Mouse (Mus musculus): ENCODE results near the gene Mtr. TPM values are rescaled to one million over a fixed set of nuclear protein-coding genes. Genes with fewer than 3 reads are reported as not detected.
"Not testable (repeated sequence)": the region's sequence is repeated elsewhere in the genome, so short reads cannot be mapped to it uniquely, and the experiment has no call there.

Mtr gene
- total RNA-seq, 2 experiments from 2014 or later = 25.0 to 29.9 TPM

GRCm38 (mm10) chr13:12165461-12166058, 92.4 kb downstream of the Mtr start:
- DNase-seq (ENCODE audit: low spot score in 2 of 2) = no peak

GRCm38 (mm10) chr13:12162457-12162856, 95.5 kb downstream of the Mtr start:
- DNase-seq (ENCODE audit: low spot score in 2 of 2) = no peak

- DNase-seq (ENCODE audit: low spot score in 2 of 2) = peak; percentile 36 to 71
Observed at GRCm38 (mm10) chr13:12160121-12160475, 97.8 kb downstream of the Mtr start.

- no peak for DNase-seq (ENCODE audit: low spot score in 2 of 2)
Observed at GRCm38 (mm10) chr13:12159288-12160120, 98.4 kb downstream of the Mtr start.

GRCm38 (mm10) chr13:12153922-12154321, 104.0 kb downstream of the Mtr start:
- no peak for DNase-seq (ENCODE audit: low spot score in 2 of 2)

GRCm38 (mm10) chr13:12146918-12147507, 110.9 kb downstream of the Mtr start:
- DNase-seq (ENCODE audit: low spot score in 2 of 2) = no peak

- DNase-seq (ENCODE audit: low spot score in 2 of 2) = no peak
Observed at GRCm38 (mm10) chr13:12146402-12146801, 111.5 kb downstream of the Mtr start.

- no peak for DNase-seq (ENCODE audit: low spot score in 2 of 2)
Observed at GRCm38 (mm10) chr13:12143347-12143746, 114.6 kb downstream of the Mtr start.

GRCm38 (mm10) chr13:12136461-12136860, 121.5 kb downstream of the Mtr start:
- not testable (repeated sequence) for DNase-seq (ENCODE audit: low spot score in 2 of 2)

GRCm38 (mm10) chr13:12133549-12133948, 124.4 kb downstream of the Mtr start:
- no peak for DNase-seq (ENCODE audit: low spot score in 2 of 2)

Other genes with a start within 250 kb of the Mtr start
- 10 to 100 TPM; 15.4 to 16.9 TPM for gene Ryr2, start 151.2 kb downstream of the Mtr start, total RNA-seq (2021)
- 10 to 100 TPM; 22.6 to 76.2 TPM for gene Actn2, start 82.6 kb upstream of the Mtr start, total RNA-seq (2021)
- 10 to 100 TPM; 37.7 to 40.1 TPM for gene Heatr1, start 136.9 kb upstream of the Mtr start, total RNA-seq (2021)
- 10 to 100 TPM; 74.8 to 80.3 TPM for gene Lgals8, start 206.8 kb upstream of the Mtr start, total RNA-seq (2021)

All from adrenal gland, postnatal 4 days (tissue).